Mouse (Mus musculus) NIH3T3 (cell line): ENCODE results near the gene Rap1gap2.

Experiments used
- DNase-seq: peaks from one replicate; pipeline ENCODE4 v3.0.0-alpha.2; 2012; ENCODE audit warnings: low read depth

Gene Rap1gap2

DNA sequence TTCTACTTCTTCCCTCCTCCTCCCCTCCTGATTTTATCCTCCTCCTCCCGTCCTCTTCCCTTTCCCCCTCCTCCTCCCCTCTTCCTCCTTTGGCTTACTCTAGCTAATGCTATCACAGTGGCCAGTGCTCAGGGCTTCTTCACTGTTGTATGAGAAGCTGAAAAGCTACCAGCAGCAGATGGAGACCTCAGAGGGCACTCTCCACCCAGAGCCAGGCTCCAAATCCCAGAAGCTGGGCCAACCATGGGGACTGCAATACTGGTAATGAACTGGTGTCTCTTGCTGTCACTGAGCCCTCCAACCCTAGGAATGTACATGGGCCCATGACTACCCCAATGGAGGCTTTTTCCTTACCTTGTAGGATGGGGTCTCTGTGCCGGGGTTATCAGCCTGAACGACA is 198.8 kb downstream of the Rap1gap2 start:
- no peak for DNase-seq

DNA sequence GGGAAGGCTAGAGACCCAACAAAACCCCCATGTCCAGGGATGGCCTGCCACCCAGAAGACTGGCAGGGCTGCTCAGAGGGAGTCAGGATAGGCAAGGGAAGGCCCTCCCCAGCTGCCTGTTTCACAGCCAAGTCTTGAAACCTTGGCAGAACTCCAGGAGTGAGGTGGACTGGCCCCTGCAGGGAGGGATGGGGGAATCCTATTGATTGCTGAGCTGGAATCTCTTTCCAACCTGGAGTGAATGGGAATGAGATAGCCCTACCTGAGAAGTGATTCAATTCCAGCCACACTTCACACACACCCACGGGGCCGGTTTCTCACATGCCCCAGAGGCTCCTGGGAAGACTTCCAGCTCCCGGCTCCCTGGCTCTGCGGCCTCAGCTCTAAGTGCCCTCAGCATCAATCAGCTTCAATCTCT is 200.9 kb downstream of the Rap1gap2 start:
- peak; percentile 84 for DNase-seq

DNA sequence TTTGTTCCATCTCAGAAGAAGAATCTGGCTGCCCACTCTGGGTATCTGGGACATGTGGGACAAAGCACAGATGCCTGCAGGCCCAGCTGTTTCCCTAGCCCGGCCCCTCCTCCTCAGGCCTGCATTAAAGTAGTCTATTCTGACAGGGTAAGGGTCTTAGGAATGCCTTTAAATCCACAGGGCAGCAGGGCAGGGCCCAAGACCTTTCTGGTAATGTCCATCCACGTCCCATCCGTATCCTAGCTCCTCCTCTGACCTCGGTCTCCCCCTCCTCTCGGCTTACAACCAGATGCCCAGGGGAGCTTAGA is 201.3 kb downstream of the Rap1gap2 start:
- no peak for DNase-seq

DNA sequence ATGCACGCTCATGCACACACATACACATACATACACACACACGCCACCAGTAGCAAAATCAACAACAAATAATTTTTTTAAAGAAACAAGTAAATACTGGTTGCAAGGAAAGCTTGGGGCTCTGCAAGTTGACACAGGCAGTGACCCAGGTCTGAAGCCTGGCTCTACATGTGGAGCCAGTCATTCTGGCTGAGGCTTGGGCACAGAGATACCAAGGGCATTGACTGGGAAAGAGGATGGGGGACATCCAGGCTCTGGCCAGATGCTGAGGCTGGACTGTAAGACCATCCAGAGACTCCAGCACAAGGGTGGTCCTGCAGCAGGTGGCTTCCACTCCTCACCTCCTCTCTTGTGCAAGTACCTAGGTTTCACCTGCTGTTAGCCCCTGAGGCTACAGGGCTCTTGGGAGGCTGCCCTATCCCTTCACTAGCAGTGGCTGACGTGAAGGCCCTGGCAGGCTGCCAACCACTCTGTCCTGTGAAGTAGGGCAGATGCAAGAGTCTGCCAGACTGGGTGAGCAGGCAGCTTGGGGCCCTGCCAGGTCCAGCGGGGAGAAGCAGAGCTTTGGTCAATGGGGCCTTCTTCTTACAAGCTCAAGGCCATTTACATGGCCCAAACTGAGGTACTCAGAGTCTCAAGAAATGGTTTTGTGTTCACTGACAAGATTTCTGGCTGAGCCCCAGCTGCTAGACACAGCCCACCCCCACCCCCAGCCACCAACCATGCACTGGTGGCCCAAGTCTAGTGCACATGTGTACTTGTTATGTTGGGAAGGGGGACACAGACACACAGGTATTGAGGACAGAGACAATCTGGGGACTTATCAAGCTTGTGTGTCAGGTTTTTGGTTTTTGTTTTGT is 201.9 kb downstream of the Rap1gap2 start:
- peak; percentile 86 for DNase-seq

DNA sequence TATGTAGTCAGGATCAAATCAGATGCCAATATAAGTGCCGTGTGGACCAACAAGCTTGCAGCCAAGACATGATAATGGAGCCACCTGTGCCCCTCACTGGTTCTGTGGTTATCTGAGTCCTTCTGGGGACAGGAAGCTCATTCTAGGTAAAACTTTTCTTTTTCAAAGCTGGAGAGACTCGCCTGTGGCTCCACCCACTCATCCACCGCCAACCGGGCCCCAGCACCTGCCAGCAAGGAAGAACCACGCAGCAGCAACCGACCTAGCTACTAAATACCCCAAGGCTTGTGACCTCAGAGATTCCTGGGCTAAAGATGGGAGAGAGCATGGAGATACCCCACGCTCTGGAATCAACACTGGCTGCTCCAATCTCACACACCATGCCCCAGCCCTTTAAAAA is 205.5 kb downstream of the Rap1gap2 start:
- no peak for DNase-seq

DNA sequence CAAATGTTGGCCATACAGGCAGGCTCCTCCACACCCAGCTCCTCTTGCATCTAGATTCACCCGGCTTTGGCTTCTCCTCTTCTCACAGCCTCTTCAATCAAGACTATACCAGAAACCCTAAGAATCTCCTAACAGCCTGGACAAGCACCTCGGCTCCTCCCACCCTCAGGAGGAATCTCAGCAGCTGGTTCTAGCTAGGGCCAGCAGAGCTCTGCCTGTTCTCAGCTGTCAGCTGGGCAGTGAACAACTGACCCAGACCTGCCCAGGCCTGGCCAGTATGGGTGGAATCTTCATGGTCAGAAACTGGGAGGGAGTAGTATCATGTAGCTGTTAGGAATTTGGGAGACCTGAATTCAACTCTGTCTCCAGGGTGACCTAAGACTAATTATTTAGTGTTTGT is 206.5 kb downstream of the Rap1gap2 start:
- DNase-seq, result peak; percentile 21

DNA sequence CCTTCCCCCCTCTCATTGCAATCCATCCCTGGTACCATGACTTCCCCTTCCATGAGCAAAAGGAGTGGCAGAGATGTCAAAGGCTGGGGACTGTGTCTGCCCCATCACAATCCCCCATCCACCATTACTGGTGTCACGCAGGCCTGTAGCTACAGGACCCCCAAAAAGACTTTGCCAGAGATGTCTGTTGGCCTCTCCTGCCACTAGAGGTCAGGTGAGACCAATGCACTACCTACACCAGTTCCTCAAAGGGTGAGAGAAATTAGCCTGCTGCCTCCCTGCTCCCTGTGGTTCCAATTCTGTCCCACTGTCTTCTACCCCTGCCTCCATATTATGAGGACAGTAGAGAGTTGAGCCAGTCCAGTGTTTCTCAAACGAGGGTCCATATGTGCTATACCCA is 208.6 kb downstream of the Rap1gap2 start:
- DNase-seq, result peak; percentile 53

DNA sequence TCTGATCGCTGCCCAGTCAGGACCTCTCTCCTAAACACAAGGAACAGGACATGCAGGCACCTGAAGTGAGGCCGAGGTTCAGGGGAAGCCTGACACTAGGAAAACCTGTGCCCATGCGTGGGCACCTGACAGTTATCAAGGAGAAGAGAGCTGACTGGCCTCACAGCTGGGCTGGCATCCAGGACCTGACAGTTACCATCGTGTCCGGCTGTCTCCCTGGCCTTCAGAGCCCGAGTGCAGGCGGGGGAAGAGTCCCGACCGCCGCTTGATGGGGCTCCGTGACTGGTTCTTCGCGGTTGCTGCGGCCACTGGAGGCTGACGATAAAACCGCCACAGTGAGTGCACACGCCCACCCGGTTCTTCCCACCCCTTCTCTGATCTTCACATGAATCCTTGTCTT is 215.1 kb downstream of the Rap1gap2 start:
- no peak for DNase-seq

DNA sequence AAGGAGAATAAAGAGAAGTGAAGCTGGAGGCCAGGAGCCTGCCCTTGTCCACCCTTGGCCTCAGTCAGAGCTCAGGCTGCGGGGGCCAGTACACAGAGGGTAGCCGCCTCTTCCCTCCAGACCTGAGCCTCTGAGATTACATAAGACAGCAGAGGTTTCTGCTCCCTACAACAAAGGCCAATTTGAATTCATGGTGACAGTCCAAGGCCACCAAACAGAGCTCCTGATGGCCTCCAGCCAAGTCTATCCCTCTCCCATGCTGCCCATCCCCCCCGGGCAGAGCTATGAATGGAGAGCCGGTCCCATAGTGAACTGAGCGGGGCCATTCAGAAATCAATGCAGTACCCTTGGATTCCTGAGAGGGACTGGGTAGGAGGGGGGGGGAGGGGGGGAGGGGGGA is 217.2 kb downstream of the Rap1gap2 start:
- no peak for DNase-seq

DNA sequence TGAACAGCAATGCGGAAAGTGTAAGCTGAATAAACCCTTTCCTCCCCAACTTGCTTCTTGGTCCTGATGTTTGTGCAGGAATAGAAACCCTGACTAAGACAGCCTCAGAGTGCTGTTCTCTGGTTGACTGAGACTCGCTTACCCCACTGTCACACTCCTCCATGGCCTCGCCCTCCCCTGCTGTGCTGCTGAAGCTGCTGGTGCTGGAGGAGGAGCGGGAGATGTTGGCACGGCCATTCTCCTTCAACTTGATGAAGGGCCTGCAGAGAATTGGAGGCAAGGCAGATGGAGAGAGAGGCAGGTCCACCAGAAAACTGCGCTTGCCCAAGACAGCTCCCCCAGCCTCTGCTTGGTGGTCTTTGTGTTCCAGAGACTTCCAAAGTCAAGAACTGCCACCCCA is 217.8 kb downstream of the Rap1gap2 start:
- no peak for DNase-seq

DNA sequence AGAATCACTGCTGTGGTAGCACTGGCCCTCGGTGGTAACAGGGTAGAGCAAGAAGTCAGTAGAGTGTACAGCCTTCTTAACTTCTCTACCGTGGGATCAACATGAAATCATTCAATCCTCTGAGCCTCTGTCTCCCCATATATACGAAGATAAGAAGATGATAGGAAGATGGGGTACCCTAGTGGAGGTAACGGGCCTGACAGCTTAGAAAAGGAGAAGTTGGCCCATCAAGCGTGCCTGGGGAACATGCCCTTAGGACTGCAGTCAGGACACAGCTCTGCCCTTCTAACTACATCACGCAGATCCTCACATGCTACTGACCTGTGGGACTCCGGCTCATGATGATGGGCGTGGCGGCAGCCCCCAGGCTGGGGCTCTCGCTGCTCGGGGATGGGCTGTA is 218.8 kb downstream of the Rap1gap2 start:
- DNase-seq, result no peak

DNA sequence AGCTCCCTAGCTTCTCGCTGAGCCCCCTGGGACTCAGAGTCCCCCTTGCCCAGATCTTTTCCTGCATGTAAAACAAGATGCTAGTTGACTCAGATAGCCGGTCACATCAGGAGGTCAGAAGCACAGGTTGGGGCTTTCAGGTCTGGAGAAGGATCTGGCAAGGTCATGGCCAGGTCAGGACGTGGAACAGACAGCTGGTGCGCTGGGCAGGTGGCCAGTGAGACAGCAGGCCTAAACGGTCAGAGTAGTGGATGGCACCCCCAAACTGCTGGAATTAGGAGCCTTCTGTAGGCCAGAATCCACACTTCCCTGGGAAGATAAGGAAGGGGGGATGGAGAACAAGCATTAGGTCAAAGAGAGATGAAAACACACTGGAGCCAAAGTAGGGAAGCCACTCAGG is 223.5 kb downstream of the Rap1gap2 start:
- no peak for DNase-seq

DNA sequence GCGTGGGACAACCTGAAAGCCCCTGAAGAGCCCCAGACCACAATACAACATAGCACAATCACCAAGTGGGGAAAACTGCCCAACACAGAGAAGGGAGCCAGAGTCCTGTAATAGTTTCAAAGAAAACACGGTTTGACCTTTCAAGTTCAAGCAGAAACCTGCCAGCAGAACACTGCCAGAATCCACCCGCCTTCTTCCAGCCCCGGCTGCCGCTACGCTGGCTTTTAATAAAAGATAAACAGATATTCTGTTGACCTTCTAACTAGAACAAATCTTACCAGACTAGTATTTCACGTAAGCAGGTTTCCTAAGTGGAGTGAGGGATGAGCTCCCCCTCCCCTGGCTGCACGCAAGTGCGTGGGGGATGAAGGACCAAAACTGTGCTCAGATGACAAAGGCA is 225.0 kb downstream of the Rap1gap2 start:
- DNase-seq, result no peak

DNA sequence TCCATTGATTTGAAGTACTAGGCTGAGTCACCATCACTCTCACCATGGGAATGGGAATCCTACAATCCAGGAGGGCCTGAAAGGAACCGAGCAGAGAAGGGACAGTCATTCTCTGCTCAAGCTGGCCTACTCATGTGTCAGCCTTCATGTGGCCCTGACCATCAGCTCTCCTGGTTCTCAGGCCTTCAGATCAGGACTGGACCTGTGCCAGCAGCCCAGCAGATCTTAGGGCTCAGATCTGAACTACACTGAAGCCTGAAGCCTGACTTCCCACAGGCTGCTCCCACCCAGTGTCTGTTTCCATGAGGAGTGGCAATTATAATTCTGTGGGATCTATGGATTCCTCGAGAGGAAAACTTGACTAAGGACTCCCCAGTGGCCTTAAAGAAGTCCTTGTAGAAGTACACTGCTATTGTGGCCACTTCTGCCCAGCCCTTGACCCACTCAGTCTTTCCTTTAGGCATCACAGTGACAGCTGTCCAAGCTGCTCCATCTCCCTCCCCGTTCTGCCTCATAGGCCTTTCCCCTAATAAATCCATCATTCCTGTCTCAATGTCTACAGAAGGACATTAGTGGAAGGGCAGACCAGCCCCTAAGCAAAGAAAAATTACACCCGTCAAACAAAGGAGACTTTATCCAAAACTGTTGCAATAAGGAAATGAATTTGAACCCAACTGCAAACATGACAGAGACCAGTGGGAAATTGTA is 231.4 kb downstream of the Rap1gap2 start:
- no peak for DNase-seq

DNA sequence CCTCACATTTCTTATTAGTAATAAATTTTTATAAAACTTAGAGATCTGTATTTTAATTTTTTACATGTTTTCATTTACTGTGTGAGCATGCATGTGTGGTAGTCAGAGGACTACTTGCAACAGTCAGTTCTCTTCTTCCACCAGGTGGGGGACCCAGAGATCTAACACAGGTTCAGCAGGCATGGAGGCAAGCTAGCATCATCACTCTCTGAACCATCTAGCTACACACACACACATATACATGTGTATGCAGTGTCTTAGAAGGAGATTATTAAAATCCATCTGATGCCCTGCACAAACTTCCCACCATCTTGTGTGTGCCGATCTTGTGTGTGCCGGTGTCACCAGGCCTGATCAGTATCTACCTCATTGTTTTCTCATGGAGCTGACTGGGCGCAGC is 233.9 kb downstream of the Rap1gap2 start:
- peak; percentile 85 for DNase-seq

DNA sequence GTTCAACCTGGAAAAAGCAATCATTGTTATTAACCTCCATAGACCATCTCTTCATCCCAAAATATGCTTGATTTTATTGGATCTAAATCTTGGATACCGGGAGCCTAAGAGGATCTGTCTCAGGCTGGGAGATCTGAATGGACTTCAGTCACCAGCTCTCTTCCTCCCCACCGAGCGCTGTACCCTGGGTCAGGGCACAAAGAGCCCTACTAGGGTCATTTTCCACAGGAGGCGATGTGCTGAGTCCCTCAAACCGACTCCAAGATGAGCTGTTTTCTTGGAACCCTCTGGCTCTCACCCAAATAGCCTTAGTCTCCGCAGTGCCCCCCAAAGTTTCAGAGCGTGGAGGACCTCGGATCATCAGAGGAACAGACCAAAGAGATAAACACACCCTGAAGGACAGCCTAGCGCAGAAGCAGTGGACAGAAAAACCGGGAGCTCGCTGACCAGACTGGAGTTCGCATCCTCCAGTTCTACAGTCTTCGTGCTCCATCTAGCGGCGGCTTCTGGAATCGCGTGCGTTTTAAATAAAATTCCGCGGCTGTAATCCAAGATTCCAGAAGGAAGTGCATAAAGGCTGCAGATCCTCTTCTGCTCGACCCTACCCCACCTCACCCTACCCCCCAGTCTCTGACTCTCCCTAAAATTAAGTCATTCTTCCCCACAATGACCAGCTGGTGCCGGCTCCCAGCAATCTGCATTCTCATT is 239.2 kb downstream of the Rap1gap2 start:
- peak; percentile 93 for DNase-seq

DNA sequence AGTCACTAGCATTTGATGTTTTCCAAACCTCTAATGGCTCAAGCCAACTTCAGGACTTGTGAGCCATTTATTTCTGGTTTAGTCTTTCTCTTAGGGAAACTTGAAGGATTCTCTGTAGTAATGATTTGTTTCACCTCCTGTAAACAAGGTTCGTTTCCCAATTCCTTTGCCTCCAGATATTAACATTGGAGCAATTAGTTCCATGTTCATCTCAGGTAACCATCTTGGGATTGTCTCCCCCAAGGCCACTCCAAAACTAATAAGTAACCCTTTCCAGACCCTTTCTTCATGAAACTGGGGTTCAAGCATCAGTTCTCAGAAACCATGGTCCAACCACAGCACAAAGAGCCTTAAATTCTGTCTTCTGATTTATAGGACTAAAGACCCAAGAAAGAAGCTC is 248.9 kb downstream of the Rap1gap2 start, which contains the start of gene Olfr412:
Gene Olfr412 (plus strand): TSS at position 301 of the 400 bp plus-strand sequence.
- DNase-seq, result no peak

DNA sequence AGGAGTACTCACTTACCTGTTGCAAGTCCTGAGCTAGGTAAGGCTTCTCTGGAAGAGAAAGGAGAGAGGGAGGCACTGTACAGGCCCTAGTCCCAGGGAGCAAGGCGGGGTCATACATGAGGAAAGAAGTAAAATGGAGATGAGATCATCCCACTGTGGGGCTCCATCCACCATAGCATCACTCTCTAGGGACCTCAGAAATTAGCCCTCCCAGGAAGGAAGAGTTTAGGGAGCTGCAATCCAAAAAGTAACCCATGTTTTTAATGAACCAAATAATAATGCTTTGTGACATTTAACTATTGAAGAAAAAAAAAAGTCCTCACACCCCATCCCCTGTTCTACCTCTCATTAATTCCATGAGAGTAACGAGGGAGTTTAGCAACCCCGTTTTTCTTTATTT is 258.2 kb downstream of the Rap1gap2 start, which contains the start of gene Olfr411:
Gene Olfr411 (minus strand): TSS at position 101 of the 400 bp plus-strand sequence.
- DNase-seq, result no peak

DNA sequence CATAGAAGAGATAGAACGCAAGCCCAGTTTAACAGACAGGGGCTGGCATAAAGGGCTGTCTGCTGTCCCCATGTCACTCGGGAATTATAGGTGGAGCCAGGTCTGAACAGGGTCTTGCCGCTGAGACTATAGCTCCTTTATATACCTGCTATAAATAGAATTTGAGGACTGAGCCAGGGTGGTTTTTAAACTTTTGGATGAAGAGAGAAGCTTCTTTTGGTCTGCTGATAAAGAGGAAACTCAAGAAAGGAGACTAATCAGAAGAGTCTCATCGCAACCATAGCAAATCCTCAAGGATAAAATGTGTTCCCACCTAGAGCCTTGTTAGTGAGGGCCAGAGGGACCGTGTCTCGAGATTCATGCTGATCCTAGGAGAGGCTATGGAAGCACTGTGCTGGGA is 272.8 kb downstream of the Rap1gap2 start, which contains the start of gene Olfr410:
Gene Olfr410 (minus strand): TSS at position 101 of the 400 bp plus-strand sequence.
- no peak for DNase-seq
